Mouse (Mus musculus) embryonic facial prominence, embryonic 15.5 days (tissue): Measurements from ENCODE around the gene Esf1. TPM values are rescaled to one million over a fixed set of nuclear protein-coding genes. Genes with fewer than 3 reads are reported as not detected.
"Not testable (repeated sequence)": the region's sequence is repeated elsewhere in the genome, so short reads cannot be mapped to it uniquely, and the experiment has no call there.

ENCODE experiments used
- ATAC-seq: fragments of 200-750 bp; cut with Nextera tagmentation; 2 replicates; pipeline ENCODE4 v1.8.0; 2017; ENCODE audit warnings: low read depth, moderate TSS enrichment; ENCODE audit not compliant: insufficient number of reproducible peaks, low FRiP score, low TSS enrichment
- H3K27ac ChIP-seq: fragments of 300-500 bp; sonication (generic); replicated peaks from 2 replicates; pipeline ENCODE4 v1.5.1; 2015; ENCODE audit warnings: mild to moderate bottlenecking, inconsistent platforms
- H3K27me3 ChIP-seq: fragments of 300-500 bp; sonication (generic); 2 replicates; pipeline ENCODE4 v1.6.1; 2015; ENCODE audit warnings: inconsistent platforms
- H3K36me3 ChIP-seq: fragments of 300-500 bp; sonication (generic); 2 replicates; pipeline ENCODE4 v1.6.1; 2015; ENCODE audit warnings: mild to moderate bottlenecking, inconsistent platforms
- H3K4me1 ChIP-seq: fragments of 300-500 bp; sonication (generic); 2 replicates; pipeline ENCODE4 v1.6.1; 2015; ENCODE audit warnings: inconsistent platforms
- H3K4me2 ChIP-seq: fragments of 300-500 bp; sonication (generic); replicated peaks from 2 replicates; pipeline ENCODE4 v1.6.1; 2015; ENCODE audit warnings: mild to moderate bottlenecking, inconsistent platforms
- H3K4me3 ChIP-seq: fragments of 300-500 bp; sonication (generic); replicated peaks from 2 replicates; pipeline ENCODE4 v1.5.1; 2015; ENCODE audit warnings: mild to moderate bottlenecking, inconsistent platforms
- H3K9ac ChIP-seq: fragments of 300-500 bp; sonication (generic); 2 replicates; pipeline ENCODE4 v1.6.1; 2015; ENCODE audit warnings: inconsistent platforms
- H3K9me3 ChIP-seq: fragments of 300-500 bp; sonication (generic); replicated peaks from 2 replicates; pipeline ENCODE4 v1.6.1; 2016; ENCODE audit warnings: inconsistent platforms
- WGBS: fragments of 180-500 bp; shearing (Covaris S2); methylation state at CpG from one replicate; pipeline ENCODE4 v1.1.7; 2015; 5-methylcytosine and 5-hydroxymethylcytosine counted together
- polyA plus RNA-seq: library from polyadenylated mRNA; unstranded; fragments of >200 nt; fragmentation: Nextera tagmentation; extraction: Ambion mirVana; gene quantifications from 2 replicates; pipeline ENCODE4 v1.2.1, GENCODE M21; 2015

Gene Esf1
- polyA plus RNA-seq, 1 experiment from 2014 or later, result 24.4 TPM

DNA sequence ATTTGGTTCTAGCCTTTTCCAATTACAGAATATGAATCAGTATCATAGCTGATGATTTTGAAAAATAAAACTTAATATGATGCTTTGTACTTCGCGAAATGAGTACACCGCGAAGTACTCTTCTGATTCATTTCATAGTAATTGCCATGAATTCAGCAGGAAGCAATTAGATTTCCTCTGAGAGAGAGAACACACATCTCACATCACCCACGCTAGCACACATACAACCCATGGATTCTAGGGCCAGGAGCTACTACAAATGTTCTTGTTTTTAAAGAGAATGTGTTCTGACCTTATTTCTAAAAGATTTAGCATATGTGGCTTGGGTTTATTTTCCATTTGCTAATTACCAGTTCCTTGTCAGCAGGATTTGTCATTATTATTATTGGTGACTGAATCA is 76.9 kb downstream of the Esf1 start:
- H3K4me3 ChIP-seq, result no peak overlapping the region
- no peak for ATAC-seq
- no peak overlapping the region for H3K4me2 ChIP-seq
- no peak overlapping the region for H3K9ac ChIP-seq
- no peak overlapping the region for H3K27ac ChIP-seq
- no peaks in the 10 kb centered on the region for H3K27me3 ChIP-seq
- no peaks in the 10 kb centered on the region for H3K9me3 ChIP-seq
- H3K4me1 ChIP-seq, result no peaks in the 10 kb centered on the region
- no peaks in the 10 kb centered on the region for H3K36me3 ChIP-seq
- 81% methylated on average over 5 of the region's 5 CpGs for WGBS

DNA sequence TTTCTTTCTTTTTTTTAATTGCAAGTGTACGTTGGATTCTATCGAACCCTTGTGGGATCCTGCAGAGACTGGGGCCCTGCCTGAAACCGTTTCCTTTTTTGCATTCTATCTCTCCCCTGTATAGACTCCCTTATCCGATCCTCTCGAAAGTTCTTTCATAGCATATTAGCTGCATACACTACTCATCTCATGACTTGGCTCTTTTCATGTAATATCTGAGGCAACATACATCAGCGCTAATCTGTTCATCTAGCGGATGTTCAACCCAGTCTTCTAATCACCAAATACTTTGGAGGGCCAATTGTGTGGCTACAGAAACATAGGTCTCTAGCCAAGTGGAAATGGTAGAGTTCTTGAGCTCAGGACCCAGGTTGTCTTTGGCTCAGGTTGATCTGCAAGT is 86.1 kb downstream of the Esf1 start:
- H3K4me3 ChIP-seq, result no peak overlapping the region
- 86% methylated on average over 7 of the region's 7 CpGs for WGBS
- no peaks in the 10 kb centered on the region for H3K9me3 ChIP-seq
- H3K27me3 ChIP-seq, result no peaks in the 10 kb centered on the region
- H3K4me2 ChIP-seq, result no peak overlapping the region
- ATAC-seq, result no peak
- H3K27ac ChIP-seq, result no peak overlapping the region
- no peaks in the 10 kb centered on the region for H3K36me3 ChIP-seq
- H3K9ac ChIP-seq, result no peak overlapping the region
- no peaks in the 10 kb centered on the region for H3K4me1 ChIP-seq

DNA sequence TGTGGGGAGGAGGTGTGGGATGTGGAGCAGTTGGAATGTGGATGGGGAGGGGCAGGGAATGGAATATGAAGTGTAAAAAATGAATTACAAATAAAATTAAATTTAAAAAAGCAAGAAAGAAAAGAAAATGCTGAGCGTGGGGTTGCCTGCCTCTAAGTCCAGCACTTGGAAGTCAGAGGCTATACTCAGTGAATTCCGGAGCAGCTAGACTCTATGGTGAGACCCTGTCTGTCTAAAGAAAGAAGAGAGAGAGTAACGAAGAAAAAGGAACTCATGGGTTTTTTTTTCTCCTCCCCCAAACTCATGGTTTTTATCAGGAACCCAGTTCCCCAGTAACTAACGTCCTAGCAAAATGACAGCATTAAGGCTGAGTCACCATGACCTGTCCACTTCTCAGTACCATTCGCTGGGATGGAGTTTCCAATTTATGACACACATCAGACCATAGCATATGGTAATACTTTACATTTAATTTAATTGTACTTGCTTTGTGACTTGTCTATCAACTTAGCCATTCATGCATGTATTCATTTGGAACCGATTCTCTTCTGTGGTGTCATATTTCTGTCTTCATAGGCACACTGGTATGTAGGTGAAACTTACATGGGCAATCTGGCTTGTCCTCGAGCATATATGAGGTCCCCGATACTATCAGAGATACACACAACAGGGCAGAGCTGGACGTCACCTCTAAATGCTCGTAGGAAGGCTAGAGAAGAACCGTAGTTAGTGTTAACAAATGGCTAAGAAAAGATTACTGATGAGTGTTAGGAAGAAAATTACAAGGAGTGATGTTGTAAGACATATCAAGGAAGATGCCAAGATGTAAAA is 89.4 kb downstream of the Esf1 start:
- Histone ChIP-seq H3K36me3 (no peaks in the 10 kb centered on the region), H3K27me3 (no peaks in the 10 kb centered on the region), H3K4me2 (no peak overlapping the region), H3K4me3 (no peak overlapping the region), H3K9ac (no peak overlapping the region), H3K9me3 (no peaks in the 10 kb centered on the region), H3K27ac (no peak overlapping the region), H3K4me1 (no peaks in the 10 kb centered on the region)
- WGBS, result 59% methylated on average over 11 of the region's 11 CpGs
- ATAC-seq, result no peak

DNA sequence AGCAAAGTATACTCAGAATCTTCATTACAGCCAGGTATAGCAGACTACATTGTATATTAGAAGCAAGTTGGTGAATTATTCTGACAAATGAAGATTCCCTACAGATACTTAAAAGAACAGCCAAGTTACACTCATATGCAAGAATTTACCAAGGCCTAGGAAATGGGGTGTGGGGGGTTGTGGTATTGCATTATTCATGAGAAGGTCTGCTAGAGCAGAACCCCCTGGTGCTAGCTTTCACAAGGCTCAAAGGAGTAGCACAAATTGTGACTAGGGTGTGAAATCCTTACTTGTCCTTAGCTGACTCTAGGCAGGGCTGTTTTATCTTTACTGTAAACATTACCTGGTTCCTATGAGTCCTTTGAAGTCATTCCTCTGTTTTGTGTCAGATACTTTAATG is 91.1 kb downstream of the Esf1 start:
- not testable (repeated sequence) for H3K4me3 ChIP-seq, H3K27me3 ChIP-seq, ATAC-seq, H3K4me1 ChIP-seq, H3K9me3 ChIP-seq, H3K9ac ChIP-seq, H3K4me2 ChIP-seq, H3K27ac ChIP-seq, H3K36me3 ChIP-seq

DNA sequence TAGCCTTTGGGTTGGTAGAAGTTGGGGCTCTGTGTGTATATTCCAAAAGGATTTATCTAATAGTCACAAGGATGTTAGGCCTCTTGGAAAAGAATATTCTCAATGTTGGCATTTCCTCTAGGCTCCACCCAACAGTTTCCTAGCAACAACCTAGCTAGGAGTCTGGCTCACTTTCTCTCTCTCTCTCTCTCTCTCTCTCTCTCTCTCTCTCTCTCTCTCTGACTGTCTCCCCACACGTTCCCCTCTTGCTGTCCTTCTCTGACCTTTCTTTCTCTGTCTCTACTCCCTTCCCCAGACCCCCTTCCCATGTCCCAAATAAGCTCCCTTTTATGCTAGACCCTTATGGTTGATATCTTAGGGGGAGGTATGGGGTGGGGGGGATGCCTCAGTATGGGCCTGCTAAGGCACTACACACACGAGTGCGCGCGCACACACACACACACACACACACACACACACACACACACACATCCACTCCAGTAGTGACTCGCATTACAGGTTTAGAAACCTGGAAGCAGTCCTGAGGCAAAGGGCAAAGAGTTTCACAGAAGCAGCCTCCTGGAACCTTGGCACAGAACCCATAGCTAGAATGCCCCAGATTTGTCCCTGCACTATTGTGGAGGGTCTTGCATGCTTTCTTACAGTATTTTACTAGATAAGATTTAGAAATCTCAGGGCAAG is 91.6 kb downstream of the Esf1 start:
- ATAC-seq, result no peak
- Histone ChIP-seq H3K4me2 (no peak overlapping the region), H3K36me3 (no peaks in the 10 kb centered on the region), H3K9ac (no peak overlapping the region), H3K27ac (no peak overlapping the region), H3K9me3 (no peaks in the 10 kb centered on the region), H3K27me3 (no peaks in the 10 kb centered on the region), H3K4me3 (no peak overlapping the region), H3K4me1 (no peaks in the 10 kb centered on the region)
- 59% methylated on average over 6 of the region's 6 CpGs for WGBS

DNA sequence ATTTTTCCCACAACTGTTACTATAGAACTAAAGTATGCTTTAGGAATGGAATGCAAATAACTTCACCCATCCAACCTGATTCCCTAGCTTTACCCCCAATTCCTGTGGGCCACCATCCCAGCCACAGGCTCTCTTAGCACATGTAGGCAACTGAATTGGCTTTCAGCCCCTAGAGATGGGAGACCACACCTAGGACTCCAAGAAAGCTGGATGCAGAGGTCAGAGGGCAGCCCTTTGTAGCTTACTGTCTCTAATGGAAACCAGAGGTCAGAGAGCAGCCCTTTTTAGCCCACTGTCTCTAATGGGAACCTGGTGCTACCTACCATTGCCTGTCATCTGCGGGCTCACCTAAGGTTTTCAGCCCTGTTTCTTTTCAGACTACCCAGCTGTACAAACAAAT is 92.9 kb downstream of the Esf1 start:
- no peak for ATAC-seq
- H3K9ac ChIP-seq, result no peak overlapping the region
- WGBS, result 11% methylated on average over 1 of the region's 1 CpGs

DNA sequence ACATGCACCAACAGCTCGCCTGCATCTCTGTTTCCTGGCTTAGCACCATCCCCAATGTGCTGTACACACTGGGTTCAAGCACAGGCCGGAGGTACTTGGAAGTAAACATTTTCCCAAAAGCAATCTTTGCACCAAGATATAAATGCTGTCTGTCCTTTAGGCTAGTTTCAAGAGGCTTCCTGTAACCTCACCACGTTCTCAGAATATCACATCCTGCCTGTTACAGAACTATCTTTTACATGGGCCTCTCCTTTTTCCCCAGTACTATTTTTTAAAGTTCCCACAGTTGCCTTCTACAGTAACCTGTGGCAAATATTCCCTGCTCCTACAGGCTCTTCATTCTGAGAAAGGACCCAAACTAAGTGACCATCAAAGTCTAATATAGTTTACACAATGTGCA is 95.2 kb downstream of the Esf1 start:
- ATAC-seq, result no peak
- no peak overlapping the region for H3K4me3 ChIP-seq
- WGBS, result 86% methylated on average over 3 of the region's 3 CpGs
- no peaks in the 10 kb centered on the region for H3K36me3 ChIP-seq
- H3K27ac ChIP-seq, result no peak overlapping the region
- H3K27me3 ChIP-seq, result no peaks in the 10 kb centered on the region
- no peaks in the 10 kb centered on the region for H3K9me3 ChIP-seq
- H3K4me1 ChIP-seq, result no peaks in the 10 kb centered on the region
- no peak overlapping the region for H3K9ac ChIP-seq
- no peak overlapping the region for H3K4me2 ChIP-seq

More for the DNA sequence above, 92.9 kb downstream of the Esf1 start:
- Histone ChIP-seq H3K27ac (no peak overlapping the region), H3K4me2 (no peak overlapping the region), H3K4me1 (no peaks in the 10 kb centered on the region), H3K4me3 (no peak overlapping the region), H3K9me3 (no peaks in the 10 kb centered on the region), H3K27me3 (no peaks in the 10 kb centered on the region), H3K36me3 (no peaks in the 10 kb centered on the region)

Other genes with a start within 250 kb of the Esf1 start
- gene Tasp1, start 103.8 kb downstream of the Esf1 start, polyA plus RNA-seq, result 22.4 and 24.4 TPM in 2 replicates
- gene Gm17374, start 18.5 kb downstream of the Esf1 start, polyA plus RNA-seq, result not detected in 2 replicates
- 22.6 and 23.4 TPM in 2 replicates for gene Ndufaf5, start 85 bp upstream of the Esf1 start, polyA plus RNA-seq
- gene Sel1l2, start 219.1 kb upstream of the Esf1 start, polyA plus RNA-seq, result not detected in 2 replicates
- gene Macrod2, start 224.7 kb upstream of the Esf1 start, polyA plus RNA-seq, result 37.0 and 38.9 TPM in 2 replicates